Mouse (Mus musculus): ENCODE measurements around the gene Ano6.

Gene Ano6

GRCm38 (mm10) chr15:95976156-95976876 lies 185.7 kb downstream of the Ano6 start:
- DNase-seq (ENCODE audit: low read depth), result no peak

GRCm38 (mm10) chr15:95977169-95977938 lies 186.7 kb downstream of the Ano6 start:
- DNase-seq (ENCODE audit: low read depth), result no peak

GRCm38 (mm10) chr15:95977939-95978252 lies 187.3 kb downstream of the Ano6 start:
- no peak for DNase-seq (ENCODE audit: low read depth)

GRCm38 (mm10) chr15:95980641-95981040 lies 190.0 kb downstream of the Ano6 start:
- DNase-seq (ENCODE audit: low read depth), result no peak

GRCm38 (mm10) chr15:95987916-95988315 lies 197.3 kb downstream of the Ano6 start:
- DNase-seq (ENCODE audit: low read depth), result no peak

- DNase-seq (ENCODE audit: low read depth), result no peak
These were observed 199.0 kb downstream of the Ano6 start for GRCm38 (mm10) chr15:95989496-95990124.

GRCm38 (mm10) chr15:96002958-96003601 lies 212.4 kb downstream of the Ano6 start:
- no peak for DNase-seq (ENCODE audit: low read depth)

- no peak for DNase-seq (ENCODE audit: low read depth)
These were observed 221.2 kb downstream of the Ano6 start for GRCm38 (mm10) chr15:96011640-96012390.

GRCm38 (mm10) chr15:96012391-96012775 lies 221.7 kb downstream of the Ano6 start:
- DNase-seq (ENCODE audit: low read depth), result no peak

- DNase-seq (ENCODE audit: low read depth), result no peak
These were observed 223.9 kb downstream of the Ano6 start for GRCm38 (mm10) chr15:96014501-96014900.

- DNase-seq (ENCODE audit: low read depth), result no peak
These were observed 229.8 kb downstream of the Ano6 start for GRCm38 (mm10) chr15:96020465-96020864.

GRCm38 (mm10) chr15:96021506-96021905 lies 230.9 kb downstream of the Ano6 start:
- no peak for DNase-seq (ENCODE audit: low read depth)
